Mouse (Mus musculus): ENCODE results near the gene Eid2b.
"Not testable (repeated sequence)": the region's sequence is repeated elsewhere in the genome, so short reads cannot be mapped to it uniquely, and the experiment has no call there.

Gene Eid2b

GRCm38 (mm10) chr7:28277615-28278278 is at the start of gene Eid2b:
Eid2b (plus strand) TSS chr7:28277739.
- DNase-seq, result peak; percentile 96

GRCm38 (mm10) chr7:28243943-28244342 is 33.6 kb upstream of the Eid2b start:
- not testable (repeated sequence) for DNase-seq

GRCm38 (mm10) chr7:28248957-28249356 is 28.6 kb upstream of the Eid2b start:
- DNase-seq, result no peak

- DNase-seq, result no peak
Measured at GRCm38 (mm10) chr7:28251976-28252375, 25.6 kb upstream of the Eid2b start.

DNA sequence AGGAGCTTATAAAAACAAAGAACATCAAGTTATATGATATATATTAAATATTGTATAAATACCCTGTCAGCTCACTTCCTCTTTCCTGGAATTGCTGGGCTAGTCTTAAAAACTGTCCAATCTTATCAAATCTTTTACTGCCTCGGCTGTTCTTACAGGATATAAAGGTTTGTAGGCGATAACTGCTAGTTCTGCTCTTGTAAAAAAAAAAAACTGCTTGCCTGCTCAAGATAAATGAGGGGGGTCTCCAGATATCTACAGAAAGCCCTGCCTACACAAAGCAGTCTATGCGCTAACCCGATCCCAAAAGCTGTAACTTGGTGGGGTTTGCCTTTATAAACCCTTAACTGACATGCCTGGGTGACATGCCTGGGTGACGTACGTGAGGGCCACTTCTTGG is 22.9 kb upstream of the Eid2b start:
- no peak for DNase-seq

DNA sequence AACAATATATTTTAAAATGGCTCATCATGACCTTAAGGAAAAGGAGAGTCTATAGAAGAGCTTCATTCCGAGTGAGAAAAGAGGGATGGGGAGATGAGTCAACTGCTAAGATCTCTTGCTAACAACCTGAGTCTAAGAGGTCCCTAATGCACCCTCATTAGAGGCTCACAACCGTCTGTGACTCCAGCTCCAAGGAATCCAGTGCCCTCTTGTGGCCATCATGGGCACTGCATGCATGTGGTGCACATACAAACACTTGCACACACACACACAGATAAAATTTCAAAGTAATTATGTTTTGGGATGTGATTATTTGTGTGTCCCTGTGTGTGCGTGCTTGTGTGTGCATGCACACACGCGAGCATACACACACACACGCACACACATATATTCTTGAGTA is 22.1 kb upstream of the Eid2b start:
- DNase-seq, result no peak

DNA sequence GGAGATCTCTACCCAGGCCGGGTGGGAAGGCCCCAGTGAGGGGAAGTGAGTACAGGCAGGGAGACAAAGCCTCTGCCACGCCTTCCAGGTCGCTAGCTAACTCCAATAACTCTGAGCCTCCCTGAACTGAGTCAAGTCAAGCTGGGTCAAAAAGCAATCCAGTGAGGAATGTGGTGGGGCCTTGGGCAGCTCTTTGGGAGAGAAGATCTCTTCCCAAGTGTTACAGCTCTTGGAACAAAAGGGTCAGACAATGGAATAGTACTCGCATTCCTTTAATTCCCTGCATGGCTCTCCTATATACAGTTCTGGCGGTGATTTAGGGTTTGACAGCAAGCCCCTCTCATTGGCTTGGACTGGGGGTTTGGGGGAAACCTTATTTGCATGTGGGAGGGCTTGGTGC is 14.7 kb upstream of the Eid2b start:
- DNase-seq, result no peak

- DNase-seq, result peak; percentile 84
Measured at GRCm38 (mm10) chr7:28263786-28264185, 13.8 kb upstream of the Eid2b start.

DNA sequence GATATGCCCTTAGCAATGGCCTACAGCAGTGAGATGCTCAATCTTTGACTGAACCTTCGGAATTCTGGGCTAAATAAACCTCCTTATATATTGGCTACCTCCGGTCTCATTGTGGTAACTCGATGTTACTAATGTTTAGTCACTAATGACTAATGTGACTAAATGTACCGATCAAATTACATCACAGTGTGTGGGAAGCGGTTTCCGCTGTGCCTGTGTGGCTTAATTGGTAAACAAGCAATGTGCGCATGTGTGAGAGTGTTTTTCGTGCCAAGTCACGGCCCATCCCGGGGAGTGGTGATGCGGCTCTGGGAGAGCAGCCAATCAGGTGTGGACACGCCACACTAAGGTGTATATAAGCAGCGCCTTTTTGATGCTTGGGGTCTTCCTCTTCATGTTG is 12.1 kb upstream of the Eid2b start:
- DNase-seq, result no peak

GRCm38 (mm10) chr7:28267129-28268041 is 10.2 kb upstream of the Eid2b start, which contains the start of gene Eid2:
Eid2 (plus strand) TSS chr7:28267881.
- DNase-seq, result peak; percentile 88

- peak; percentile 69 for DNase-seq
Measured at GRCm38 (mm10) chr7:28268042-28268531, 9.5 kb upstream of the Eid2b start.

- no peak for DNase-seq
Measured at GRCm38 (mm10) chr7:28268576-28268975, 9.0 kb upstream of the Eid2b start.

GRCm38 (mm10) chr7:28269355-28269754 is 8.2 kb upstream of the Eid2b start:
- DNase-seq, result no peak

DNA sequence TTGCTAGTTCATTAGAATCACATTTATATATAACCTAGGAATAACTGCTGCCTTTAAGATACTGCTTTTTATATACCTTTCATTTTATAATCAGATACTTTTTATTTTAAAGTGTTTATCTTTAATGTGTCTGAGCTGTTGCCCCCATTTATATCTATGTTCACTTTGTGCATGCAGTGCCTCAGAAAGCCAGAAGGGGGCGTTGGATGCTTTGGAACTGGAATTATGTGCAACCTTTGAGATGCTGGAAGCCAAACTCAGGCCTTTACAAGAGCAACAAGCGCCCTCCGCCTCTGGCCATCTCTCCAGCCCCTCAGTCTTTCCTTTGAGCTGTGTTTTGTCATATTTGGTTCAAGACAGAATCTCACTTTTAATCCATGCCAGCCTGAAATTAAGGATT is 5.8 kb upstream of the Eid2b start:
- no peak for DNase-seq

DNA sequence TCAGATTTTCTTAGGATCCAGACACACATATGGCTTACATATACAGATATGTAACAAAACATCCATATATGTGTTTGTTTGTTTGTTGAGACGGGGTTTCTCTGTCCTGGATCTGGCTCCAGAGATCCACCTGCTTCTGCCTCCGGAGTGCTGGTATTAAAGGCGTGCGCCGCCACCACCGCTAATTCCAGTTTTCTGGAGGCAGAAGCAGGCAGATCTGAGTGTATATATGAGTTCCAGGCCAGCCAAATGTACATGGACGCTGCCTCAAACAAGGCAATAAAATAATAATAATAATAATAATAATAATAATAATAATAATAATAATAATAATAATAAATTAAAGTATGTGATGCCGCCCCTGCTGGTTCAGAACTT is 313 bp upstream of the Eid2b start:
- DNase-seq, result no peak

GRCm38 (mm10) chr7:28278279-28278652 is 727 bp downstream of the Eid2b start:
- no peak for DNase-seq

- no peak for DNase-seq
Measured at GRCm38 (mm10) chr7:28280630-28281029, 3.1 kb downstream of the Eid2b start.

GRCm38 (mm10) chr7:28290165-28290564 is 12.6 kb downstream of the Eid2b start:
- DNase-seq, result peak; percentile 21

DNA sequence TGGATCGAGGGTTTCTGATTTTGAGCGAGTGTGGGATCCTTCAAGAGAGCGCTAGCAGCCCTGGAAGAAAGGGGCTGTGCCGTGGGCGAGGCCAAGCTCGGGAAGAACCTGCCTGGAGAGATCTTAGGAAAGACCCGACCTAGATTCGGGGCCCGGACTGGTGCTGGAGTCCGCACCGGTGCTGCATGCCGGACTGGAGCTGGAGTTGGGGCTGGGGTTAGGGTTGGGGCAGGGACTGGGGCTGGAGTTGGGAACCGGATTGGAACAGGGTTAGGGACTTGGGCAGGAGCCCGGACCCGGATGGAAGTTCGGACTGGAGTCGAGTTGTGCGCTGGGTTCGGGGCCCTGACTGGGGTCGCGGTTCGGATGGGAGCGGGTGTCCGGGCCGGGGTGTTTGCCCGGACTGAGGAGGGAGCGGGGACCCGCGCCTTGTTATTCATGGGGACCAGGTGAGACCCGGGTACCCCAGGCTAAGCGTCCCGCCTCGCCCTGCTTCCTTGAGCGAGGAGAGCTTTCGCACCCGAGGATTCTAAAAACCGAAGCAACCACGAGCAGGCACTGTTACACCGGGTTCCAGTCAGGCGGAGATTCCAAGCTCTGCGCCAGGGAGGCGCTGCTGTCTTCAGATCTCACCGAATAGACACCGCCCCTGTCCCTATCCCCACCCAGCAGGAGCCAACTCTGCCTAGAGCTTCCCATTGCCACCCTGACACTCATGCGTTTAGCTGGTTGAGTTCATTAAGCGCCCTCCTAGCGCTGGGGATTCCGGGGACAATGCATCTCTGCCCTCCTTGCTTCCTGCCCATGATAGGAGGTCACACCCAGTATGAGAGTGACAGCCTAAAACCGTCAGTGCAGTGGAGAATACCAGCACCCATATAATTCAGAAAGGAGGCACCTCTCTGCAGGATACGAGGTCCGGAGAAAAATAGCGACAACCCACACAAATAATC is 13.4 kb downstream of the Eid2b start, which contains the start of gene Selenov:
Selenov (minus strand) TSS at position 549 of the 953 bp plus-strand sequence.
- peak; percentile 36 for DNase-seq

GRCm38 (mm10) chr7:28294481-28294880 is 16.9 kb downstream of the Eid2b start:
- peak; percentile 72 for DNase-seq

- peak; percentile 60 for DNase-seq
Measured at GRCm38 (mm10) chr7:28298837-28299625, 21.5 kb downstream of the Eid2b start.

Measured in lung, postnatal 10 days (tissue).